Mouse (Mus musculus): Measurements from ENCODE around the gene Vav2. TPM values are rescaled to one million over a fixed set of nuclear protein-coding genes. Genes with fewer than 3 reads are reported as not detected.

Gene Vav2
- polyA plus RNA-seq, 1 experiment from 2014 or later: 13.1 TPM

DNA sequence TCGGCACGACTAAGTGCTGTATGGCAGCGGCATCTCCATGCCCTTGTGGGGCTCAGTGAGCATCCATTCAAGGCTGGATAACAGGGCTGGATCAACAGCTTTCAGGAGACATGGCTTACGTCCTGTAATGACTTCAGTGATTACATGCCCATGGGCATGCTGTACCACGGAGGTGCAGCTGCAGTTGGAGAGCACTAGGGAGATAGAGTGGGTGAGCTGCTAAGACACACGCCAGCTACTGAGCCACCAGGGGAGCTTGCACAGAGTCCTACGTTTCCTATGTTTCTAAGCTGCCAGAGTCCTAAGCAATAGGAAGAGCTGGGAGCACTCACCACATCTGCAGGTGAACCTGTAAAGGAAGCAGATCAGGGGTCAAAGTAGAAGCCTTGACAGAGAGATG, 148.0 kb downstream of the Vav2 start:
- peaks cover 15% of the 10 kb centered on the region for H3K36me3 ChIP-seq (ENCODE audit: control insufficient read depth, insufficient read depth)
- ATAC-seq: no peak

DNA sequence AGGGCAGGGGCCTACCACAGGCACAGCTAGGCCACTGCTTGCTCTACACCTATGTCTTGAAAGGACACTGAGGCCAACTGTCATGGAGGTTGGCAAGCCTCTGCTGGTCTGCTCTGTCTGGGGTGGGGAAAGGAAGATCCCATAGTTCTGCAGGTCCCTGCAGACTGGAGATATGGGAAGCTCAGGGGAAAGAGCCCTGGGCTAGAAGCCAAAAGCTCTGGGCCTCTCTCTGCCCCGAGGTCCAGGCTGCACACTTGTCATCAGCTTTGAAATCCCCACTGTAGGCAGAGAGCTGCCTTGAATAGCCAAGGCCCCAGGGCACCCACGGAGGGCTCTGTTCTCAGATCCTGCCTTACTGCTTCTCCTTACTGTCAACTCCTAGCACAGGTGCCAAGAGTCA, 158.5 kb downstream of the Vav2 start:
- H3K27ac ChIP-seq (ENCODE audit: low read length): no peak overlapping the region
- WGBS: 51% methylated on average over 2 of the region's 2 CpGs
- no peak overlapping the region for H3K9ac ChIP-seq (replicated peaks; ENCODE audit: low read depth, low read length)
- no peak overlapping the region for H3K4me3 ChIP-seq (replicated peaks; ENCODE audit: low read length)
- peaks cover 26% of the 10 kb centered on the region for H3K36me3 ChIP-seq (ENCODE audit: control insufficient read depth, insufficient read depth)
- ATAC-seq: no peak
- H3K4me1 ChIP-seq (replicated peaks; ENCODE audit: control insufficient read depth, insufficient read depth, low read length): no peaks in the 10 kb centered on the region
- no peaks in the 10 kb centered on the region for H3K27me3 ChIP-seq (replicated peaks; ENCODE audit: control insufficient read depth, insufficient read depth, low read length)
- no peak overlapping the region for H3K4me2 ChIP-seq (ENCODE audit: low read length)
- H3K9me3 ChIP-seq (ENCODE audit: control insufficient read depth, low read length): no peaks in the 10 kb centered on the region

More for the DNA sequence above, 148.0 kb downstream of the Vav2 start:
- H3K9me3 ChIP-seq (ENCODE audit: control insufficient read depth, low read length): no peaks in the 10 kb centered on the region
- H3K4me3 ChIP-seq (replicated peaks; ENCODE audit: low read length): no peak overlapping the region
- H3K4me2 ChIP-seq (ENCODE audit: low read length): no peak overlapping the region
- H3K9ac ChIP-seq (replicated peaks; ENCODE audit: low read depth, low read length): no peak overlapping the region
- no peaks in the 10 kb centered on the region for H3K27me3 ChIP-seq (replicated peaks; ENCODE audit: control insufficient read depth, insufficient read depth, low read length)
- no peak overlapping the region for H3K27ac ChIP-seq (ENCODE audit: low read length)
- no peaks in the 10 kb centered on the region for H3K4me1 ChIP-seq (replicated peaks; ENCODE audit: control insufficient read depth, insufficient read depth, low read length)
- 93% methylated on average over 7 of the region's 7 CpGs for whole genome bisulfite sequencing

DNA sequence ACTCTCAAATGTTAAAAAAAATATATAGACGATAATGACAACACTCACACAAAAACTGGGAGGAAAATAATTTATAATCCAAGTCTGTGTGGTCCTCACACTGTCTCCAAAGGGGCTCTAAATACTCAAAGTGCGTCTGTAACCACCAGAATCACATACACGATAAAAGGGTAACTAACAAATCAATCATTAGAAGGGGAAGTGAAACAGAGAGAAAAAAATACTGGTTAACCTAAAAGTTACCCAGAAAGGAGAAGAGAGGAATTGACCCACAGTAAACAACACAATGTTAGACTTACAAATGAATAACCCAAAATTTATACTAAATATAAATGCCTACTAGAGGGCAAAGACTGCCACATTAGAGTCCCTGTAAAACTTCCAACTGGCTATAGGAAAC, 161.0 kb downstream of the Vav2 start:
- Histone ChIP-seq H3K4me2 (ENCODE audit: low read length) (no peak overlapping the region), H3K9ac (replicated peaks; ENCODE audit: low read depth, low read length) (no peak overlapping the region), H3K4me3 (replicated peaks; ENCODE audit: low read length) (no peak overlapping the region), H3K27ac (ENCODE audit: low read length) (no peak overlapping the region), H3K9me3 (ENCODE audit: control insufficient read depth, low read length) (no peaks in the 10 kb centered on the region), H3K27me3 (replicated peaks; ENCODE audit: control insufficient read depth, insufficient read depth, low read length) (no peaks in the 10 kb centered on the region), H3K36me3 (ENCODE audit: control insufficient read depth, insufficient read depth) (peaks cover 16% of the 10 kb centered on the region), H3K4me1 (replicated peaks; ENCODE audit: control insufficient read depth, insufficient read depth, low read length) (no peaks in the 10 kb centered on the region)
- 95% methylated on average over 3 of the region's 3 CpGs for WGBS
- ATAC-seq: no peak

DNA sequence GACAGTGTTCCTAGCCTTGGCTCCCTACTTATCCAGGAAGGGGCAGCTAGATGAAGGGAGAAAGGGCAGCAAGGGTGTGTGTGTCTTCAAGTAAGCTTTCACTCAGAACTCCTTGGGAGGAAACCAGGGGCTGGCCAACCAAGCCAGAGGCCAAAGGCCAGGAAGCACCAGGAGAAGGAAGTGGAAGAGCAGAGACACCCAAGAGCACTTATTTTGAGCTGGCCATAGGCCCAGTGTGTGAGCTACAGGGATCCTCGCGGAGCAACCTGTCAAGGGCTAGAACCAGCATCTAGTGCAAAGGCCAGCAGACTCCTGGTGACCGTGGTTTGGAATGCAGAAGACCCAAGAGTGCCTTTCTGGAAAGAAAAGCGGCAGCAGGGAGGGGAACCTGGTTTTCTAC, 163.8 kb downstream of the Vav2 start:
- no peak for ATAC-seq
- Histone ChIP-seq H3K4me3 (replicated peaks; ENCODE audit: low read length) (no peak overlapping the region), H3K9me3 (ENCODE audit: control insufficient read depth, low read length) (no peaks in the 10 kb centered on the region; the same call in 1 of the 2 replicates), H3K27me3 (replicated peaks; ENCODE audit: control insufficient read depth, insufficient read depth, low read length) (no peaks in the 10 kb centered on the region), H3K4me1 (replicated peaks; ENCODE audit: control insufficient read depth, insufficient read depth, low read length) (no peaks in the 10 kb centered on the region), H3K4me2 (ENCODE audit: low read length) (no peak overlapping the region), H3K36me3 (ENCODE audit: control insufficient read depth, insufficient read depth) (peaks cover 6% of the 10 kb centered on the region), H3K9ac (replicated peaks; ENCODE audit: low read depth, low read length) (no peak overlapping the region), H3K27ac (ENCODE audit: low read length) (no peak overlapping the region)
- WGBS: 94% methylated on average over 4 of the region's 4 CpGs

DNA sequence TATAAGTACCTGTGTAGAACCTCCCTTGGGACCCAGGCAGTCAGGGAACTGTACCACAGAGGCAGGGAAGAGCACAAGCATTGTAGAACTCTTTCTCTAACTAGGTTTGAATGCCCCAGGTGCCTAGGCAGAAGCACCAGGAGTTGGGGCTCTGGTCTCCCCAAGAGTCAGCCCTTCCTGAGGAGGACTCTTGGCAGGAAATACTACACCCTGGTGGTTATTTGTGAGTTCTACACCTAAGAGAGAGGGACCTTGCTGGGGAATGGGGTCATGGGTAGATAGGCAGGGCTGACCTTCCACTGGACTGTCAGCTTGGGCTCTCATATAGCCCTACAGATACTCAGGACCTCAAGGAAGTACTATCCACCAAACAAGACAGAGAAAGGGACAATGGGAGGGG, 175.4 kb downstream of the Vav2 start:
- Histone ChIP-seq H3K27ac (ENCODE audit: low read length) (no peak overlapping the region), H3K4me1 (replicated peaks; ENCODE audit: control insufficient read depth, insufficient read depth, low read length) (no peaks in the 10 kb centered on the region), H3K36me3 (ENCODE audit: control insufficient read depth, insufficient read depth) (no peaks in the 10 kb centered on the region), H3K4me3 (replicated peaks; ENCODE audit: low read length) (no peak overlapping the region), H3K4me2 (ENCODE audit: low read length) (no peak overlapping the region), H3K9me3 (ENCODE audit: control insufficient read depth, low read length) (no peaks in the 10 kb centered on the region), H3K9ac (replicated peaks; ENCODE audit: low read depth, low read length) (no peak overlapping the region), H3K27me3 (replicated peaks; ENCODE audit: control insufficient read depth, insufficient read depth, low read length) (no peaks in the 10 kb centered on the region)
- no peak for ATAC-seq

DNA sequence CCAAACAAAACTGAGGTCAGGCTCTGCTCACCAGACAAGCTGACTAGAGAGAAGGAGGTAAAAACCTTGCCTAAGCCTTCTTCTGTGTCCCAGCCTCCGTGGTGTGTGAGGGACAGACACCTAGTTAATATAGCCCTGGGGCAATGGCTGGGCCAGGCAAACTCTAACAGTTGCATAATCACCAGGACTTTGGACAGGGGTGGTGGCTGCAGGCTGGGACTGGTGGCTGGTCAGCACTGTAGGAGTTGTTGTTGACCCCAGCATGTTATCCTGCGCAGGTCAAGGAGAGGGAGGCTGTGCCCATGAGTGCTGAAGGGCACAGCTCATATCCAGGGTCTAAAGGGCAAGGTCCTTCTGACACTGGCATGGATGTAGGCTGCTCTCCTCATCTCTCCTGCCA, 178.6 kb downstream of the Vav2 start, which contains the start of gene Sardh:
Gene Sardh, minus strand, starts transcription at position 127 of the 400 bp plus-strand sequence.
- H3K36me3 ChIP-seq (ENCODE audit: control insufficient read depth, insufficient read depth): no peaks in the 10 kb centered on the region
- no peak within 1 kb of the TSS for H3K4me2 ChIP-seq (ENCODE audit: low read length)
- no peak within 1 kb of the TSS for H3K27ac ChIP-seq (ENCODE audit: low read length)
- no peak within 1 kb of the TSS for H3K9ac ChIP-seq (replicated peaks; ENCODE audit: low read depth, low read length)
- no peaks in the 10 kb centered on the region for H3K27me3 ChIP-seq (replicated peaks; ENCODE audit: control insufficient read depth, insufficient read depth, low read length)
- WGBS: 91% methylated on average over 2 of the region's 2 CpGs
- no peak for ATAC-seq
- no peaks in the 10 kb centered on the region for H3K9me3 ChIP-seq (ENCODE audit: control insufficient read depth, low read length)
- H3K4me1 ChIP-seq (replicated peaks; ENCODE audit: control insufficient read depth, insufficient read depth, low read length): no peaks in the 10 kb centered on the region
- no peak within 1 kb of the TSS for H3K4me3 ChIP-seq (replicated peaks; ENCODE audit: low read length)

DNA sequence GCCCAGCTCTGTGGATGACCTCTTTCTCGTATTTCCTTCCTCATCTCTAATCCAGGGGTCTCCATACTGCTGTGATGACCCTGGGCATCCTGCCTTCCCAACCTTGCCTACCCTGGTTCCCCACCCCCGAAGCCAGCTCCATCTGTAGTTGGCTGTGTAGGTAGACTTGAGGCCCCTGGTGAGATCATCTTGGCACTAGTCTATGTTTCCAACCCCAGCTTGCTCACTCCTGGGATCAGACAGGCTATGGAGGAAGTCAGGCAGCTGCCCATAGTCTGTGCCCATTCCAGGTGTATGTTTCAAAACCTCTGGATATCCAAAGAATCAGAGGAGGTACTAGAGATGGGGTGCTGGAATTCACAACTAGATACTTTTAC, 179.4 kb downstream of the Vav2 start:
- no peaks in the 10 kb centered on the region for H3K4me1 ChIP-seq (replicated peaks; ENCODE audit: control insufficient read depth, insufficient read depth, low read length)
- no peaks in the 10 kb centered on the region for H3K9me3 ChIP-seq (ENCODE audit: control insufficient read depth, low read length)
- no peaks in the 10 kb centered on the region for H3K36me3 ChIP-seq (ENCODE audit: control insufficient read depth, insufficient read depth)
- H3K4me3 ChIP-seq (replicated peaks; ENCODE audit: low read length): no peak overlapping the region
- 0 out of 2 replicates have a peak, but pooled peaks have one; percentile 23 for ATAC-seq
- H3K27ac ChIP-seq (ENCODE audit: low read length): no peak overlapping the region
- 48% methylated on average over 2 of the region's 2 CpGs for WGBS
- H3K27me3 ChIP-seq (replicated peaks; ENCODE audit: control insufficient read depth, insufficient read depth, low read length): no peaks in the 10 kb centered on the region
- H3K4me2 ChIP-seq (ENCODE audit: low read length): no peak overlapping the region
- H3K9ac ChIP-seq (replicated peaks; ENCODE audit: low read depth, low read length): no peak overlapping the region

DNA sequence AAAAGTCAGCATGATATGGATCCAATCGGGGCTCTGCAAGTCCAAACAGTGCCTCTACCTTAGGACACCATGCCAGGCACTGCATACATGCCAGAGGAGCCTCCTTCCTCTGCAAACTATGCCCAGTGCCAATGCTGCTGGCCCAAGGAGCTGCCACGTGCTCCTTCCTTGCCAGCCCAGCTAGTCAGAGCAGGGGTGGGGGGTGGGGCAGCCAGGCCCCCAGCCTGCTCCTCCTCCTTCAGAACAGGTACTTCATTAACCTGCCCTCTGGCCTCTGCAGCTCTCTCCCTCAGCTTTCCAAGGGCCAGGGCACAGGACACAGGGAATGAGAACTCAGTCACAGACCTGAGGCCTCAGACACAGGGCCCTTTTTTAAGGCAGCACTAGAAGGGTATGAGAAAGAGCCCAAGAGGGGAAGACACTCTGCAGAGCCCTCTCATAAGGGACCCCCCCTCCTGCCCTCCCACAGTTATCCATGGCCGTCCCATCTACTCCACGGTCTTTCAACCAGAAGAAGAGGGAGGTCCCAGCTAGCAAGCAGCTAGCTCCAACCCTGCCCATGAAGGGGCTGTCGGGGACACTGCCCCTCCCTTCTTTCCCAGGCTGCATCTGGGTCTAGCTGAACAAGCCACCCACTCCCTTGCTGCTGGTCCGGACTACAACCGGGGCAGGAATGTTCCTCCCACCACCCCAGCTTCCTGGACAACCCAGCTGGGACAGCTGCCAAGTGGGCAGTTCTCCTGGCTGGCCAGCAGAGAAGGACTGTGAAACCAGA, 179.9 kb downstream of the Vav2 start:
- Histone ChIP-seq H3K4me2 (ENCODE audit: low read length) (0 out of 2 replicates have a peak overlapping the region, but pooled peaks have one; percentile 3), H3K9me3 (ENCODE audit: control insufficient read depth, low read length) (no peaks in the 10 kb centered on the region), H3K9ac (replicated peaks; ENCODE audit: low read depth, low read length) (no peak overlapping the region), H3K27me3 (replicated peaks; ENCODE audit: control insufficient read depth, insufficient read depth, low read length) (no peaks in the 10 kb centered on the region), H3K27ac (ENCODE audit: low read length) (no peak overlapping the region), H3K36me3 (ENCODE audit: control insufficient read depth, insufficient read depth) (no peaks in the 10 kb centered on the region), H3K4me1 (replicated peaks; ENCODE audit: control insufficient read depth, insufficient read depth, low read length) (no peaks in the 10 kb centered on the region), H3K4me3 (replicated peaks; ENCODE audit: low read length) (no peak overlapping the region)
- 41% methylated on average over 7 of the region's 7 CpGs for WGBS
- ATAC-seq: peak; percentile 80

DNA sequence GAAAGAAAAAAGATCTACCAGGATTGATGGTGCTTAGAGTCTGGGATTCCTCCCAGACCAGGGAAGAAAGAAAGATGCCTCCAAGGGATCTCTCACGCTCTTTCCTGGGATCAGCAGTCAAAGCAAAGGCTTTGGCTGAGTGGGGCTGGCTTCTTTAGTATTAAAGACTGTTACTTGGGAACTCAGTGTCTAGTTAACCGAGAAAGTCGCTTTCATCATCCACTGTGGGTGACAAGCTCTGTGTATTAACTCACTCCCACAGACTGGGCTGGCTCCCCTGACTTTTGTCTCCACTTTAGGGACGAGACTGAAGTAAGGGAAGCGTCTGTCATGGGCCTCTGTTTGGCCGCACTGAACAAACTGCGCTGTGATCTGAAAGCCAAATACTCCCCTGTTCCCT, 180.9 kb downstream of the Vav2 start:
- WGBS: 66% methylated on average over 7 of the region's 7 CpGs
- no peak overlapping the region for H3K4me3 ChIP-seq (replicated peaks; ENCODE audit: low read length)
- H3K4me1 ChIP-seq (replicated peaks; ENCODE audit: control insufficient read depth, insufficient read depth, low read length): no peaks in the 10 kb centered on the region
- H3K9ac ChIP-seq (replicated peaks; ENCODE audit: low read depth, low read length): no peak overlapping the region
- no peak overlapping the region for H3K4me2 ChIP-seq (ENCODE audit: low read length)
- ATAC-seq: no peak
- H3K9me3 ChIP-seq (ENCODE audit: control insufficient read depth, low read length): no peaks in the 10 kb centered on the region
- H3K27me3 ChIP-seq (replicated peaks; ENCODE audit: control insufficient read depth, insufficient read depth, low read length): no peaks in the 10 kb centered on the region
- H3K27ac ChIP-seq (ENCODE audit: low read length): no peak overlapping the region
- H3K36me3 ChIP-seq (ENCODE audit: control insufficient read depth, insufficient read depth): no peaks in the 10 kb centered on the region

DNA sequence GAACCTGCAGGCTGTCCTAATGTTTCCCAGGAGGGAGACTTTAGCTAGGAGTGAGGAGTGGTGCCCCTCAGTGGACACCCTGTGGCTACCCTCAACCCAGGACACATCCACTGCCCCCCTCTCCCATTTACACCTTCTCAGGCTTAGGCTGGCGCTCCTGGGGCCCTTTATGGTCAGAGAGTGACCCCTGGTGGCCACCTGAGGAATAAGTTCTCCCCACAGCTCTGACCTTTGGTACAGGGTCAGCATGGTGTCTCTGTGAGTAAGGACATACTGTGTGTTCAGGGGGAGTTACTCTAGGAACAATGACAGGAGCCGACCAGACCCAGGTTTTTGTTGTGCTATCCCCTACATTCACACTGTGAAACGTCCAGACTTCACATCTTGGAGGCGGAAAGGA, 189.5 kb downstream of the Vav2 start:
- no peaks in the 10 kb centered on the region for H3K36me3 ChIP-seq (ENCODE audit: control insufficient read depth, insufficient read depth)
- H3K4me2 ChIP-seq (ENCODE audit: low read length): no peak overlapping the region
- no peak overlapping the region for H3K27ac ChIP-seq (ENCODE audit: low read length)
- WGBS: 28% methylated on average over 4 of the region's 4 CpGs
- no peaks in the 10 kb centered on the region for H3K4me1 ChIP-seq (replicated peaks; ENCODE audit: control insufficient read depth, insufficient read depth, low read length)
- H3K27me3 ChIP-seq (replicated peaks; ENCODE audit: control insufficient read depth, insufficient read depth, low read length): no peaks in the 10 kb centered on the region
- no peak overlapping the region for H3K4me3 ChIP-seq (replicated peaks; ENCODE audit: low read length)
- no peak overlapping the region for H3K9ac ChIP-seq (replicated peaks; ENCODE audit: low read depth, low read length)
- no peaks in the 10 kb centered on the region for H3K9me3 ChIP-seq (ENCODE audit: control insufficient read depth, low read length)
- ATAC-seq: no peak

All from forebrain, embryonic 16.5 days (tissue).